Mouse (Mus musculus): ENCODE results near the gene Lrrc8c. TPM values are rescaled to one million over a fixed set of nuclear protein-coding genes. Genes with fewer than 3 reads are reported as not detected.

The Lrrc8c gene
- polyA plus RNA-seq, 1 experiment from 2014 or later: 15.7 TPM

Other genes starting within 250 kb of the Lrrc8c start
- gene Gm43302, start 225.7 kb upstream of the Lrrc8c start, polyA plus RNA-seq (2015; fragmentation: Nextera tagmentation; extraction: Ambion mirVana): not detected in 2 replicates
- gene Gbp6, start 225.7 kb upstream of the Lrrc8c start, polyA plus RNA-seq (2015; fragmentation: Nextera tagmentation; extraction: Ambion mirVana): 0.39 and 0.88 TPM in 2 replicates
- 6.1 and 7.6 TPM in 2 replicates for gene Lrrc8b, start 103.6 kb upstream of the Lrrc8c start, polyA plus RNA-seq (2015; fragmentation: Nextera tagmentation; extraction: Ambion mirVana)
- gene Lrrc8d, start 180.6 kb downstream of the Lrrc8c start, polyA plus RNA-seq (2015; fragmentation: Nextera tagmentation; extraction: Ambion mirVana): 19.4 and 20.1 TPM in 2 replicates